Mouse (Mus musculus): ENCODE results near the gene Psmd2. TPM values are rescaled to one million over a fixed set of nuclear protein-coding genes. Genes with fewer than 3 reads are reported as not detected.

Gene Psmd2
- polyA plus RNA-seq, 1 experiment from 2014 or later: 301 TPM

- Histone ChIP-seq H3K36me3 (ENCODE audit: control insufficient read depth, insufficient read depth, low read length) (no peaks in the 10 kb centered on the region), H3K4me3 (ENCODE audit: low read length) (peak within 1 kb of the TSS; percentile 75), H3K4me1 (replicated peaks; ENCODE audit: control insufficient read depth, insufficient read depth, low read length) (peaks cover 23% of the 10 kb centered on the region), H3K4me2 (ENCODE audit: low read depth, low read length) (peak within 1 kb of the TSS; percentile 82), H3K27me3 (ENCODE audit: control insufficient read depth, insufficient read depth, low read depth, low read length) (peaks cover 22% of the 10 kb centered on the region), H3K9me3 (ENCODE audit: control insufficient read depth, low read length) (no peaks in the 10 kb centered on the region), H3K9ac (ENCODE audit: low read length) (peak within 1 kb of the TSS; percentile 65), H3K27ac (ENCODE audit: low read length) (peak within 1 kb of the TSS; percentile 49)
- under 1% methylated on average over 67 of the region's 92 CpGs for WGBS
- peak; percentile 62 for ATAC-seq (ENCODE audit: low read depth)
These were observed 30.1 kb upstream of the Psmd2 start, which contains the start of gene Camk2n2 for GRCm38 (mm10) chr16:20621191-20621990. Gene Camk2n2, minus strand, starts transcription at chr16:20621287.

GRCm38 (mm10) chr16:20621991-20622685 lies 29.3 kb upstream of the Psmd2 start:
- peak overlapping the region; percentile 75 for H3K4me3 ChIP-seq (ENCODE audit: low read length)
- H3K36me3 ChIP-seq (ENCODE audit: control insufficient read depth, insufficient read depth, low read length): no peaks in the 10 kb centered on the region
- peak overlapping the region; percentile 49 for H3K27ac ChIP-seq (ENCODE audit: low read length)
- H3K9ac ChIP-seq (ENCODE audit: low read length): peak overlapping the region; percentile 65
- peaks cover 23% of the 10 kb centered on the region for H3K4me1 ChIP-seq (replicated peaks; ENCODE audit: control insufficient read depth, insufficient read depth, low read length)
- peak; percentile 79 for ATAC-seq (ENCODE audit: low read depth)
- under 1% methylated on average over 35 of the region's 37 CpGs for WGBS
- peak overlapping the region; percentile 82 for H3K4me2 ChIP-seq (ENCODE audit: low read depth, low read length)
- no peaks in the 10 kb centered on the region for H3K9me3 ChIP-seq (ENCODE audit: control insufficient read depth, low read length)
- H3K27me3 ChIP-seq (ENCODE audit: control insufficient read depth, insufficient read depth, low read depth, low read length): peaks cover 22% of the 10 kb centered on the region

- Histone ChIP-seq H3K36me3 (ENCODE audit: control insufficient read depth, insufficient read depth, low read length) (no peaks in the 10 kb centered on the region), H3K9ac (ENCODE audit: low read length) (no peak overlapping the region), H3K4me1 (replicated peaks; ENCODE audit: control insufficient read depth, insufficient read depth, low read length) (peaks cover 23% of the 10 kb centered on the region), H3K4me2 (ENCODE audit: low read depth, low read length) (no peak overlapping the region), H3K27me3 (ENCODE audit: control insufficient read depth, insufficient read depth, low read depth, low read length) (peaks cover 22% of the 10 kb centered on the region), H3K27ac (ENCODE audit: low read length) (no peak overlapping the region), H3K4me3 (ENCODE audit: low read length) (no peak overlapping the region), H3K9me3 (ENCODE audit: control insufficient read depth, low read length) (no peaks in the 10 kb centered on the region)
- WGBS: 35% methylated on average over 2 of the region's 2 CpGs
- ATAC-seq (ENCODE audit: low read depth): no peak
These were observed 28.2 kb upstream of the Psmd2 start for GRCm38 (mm10) chr16:20623211-20623610.

GRCm38 (mm10) chr16:20628871-20629391 lies 22.5 kb upstream of the Psmd2 start:
- ATAC-seq (ENCODE audit: low read depth): no peak
- H3K36me3 ChIP-seq (ENCODE audit: control insufficient read depth, insufficient read depth, low read length): no peaks in the 10 kb centered on the region
- H3K27me3 ChIP-seq (ENCODE audit: control insufficient read depth, insufficient read depth, low read depth, low read length): peaks cover 18% of the 10 kb centered on the region; the same call in 1 of the 2 replicates
- no peak overlapping the region for H3K9ac ChIP-seq (ENCODE audit: low read length)
- H3K27ac ChIP-seq (ENCODE audit: low read length): no peak overlapping the region
- no peaks in the 10 kb centered on the region for H3K9me3 ChIP-seq (ENCODE audit: control insufficient read depth, low read length)
- H3K4me2 ChIP-seq (ENCODE audit: low read depth, low read length): no peak overlapping the region
- no peak overlapping the region for H3K4me3 ChIP-seq (ENCODE audit: low read length)
- 54% methylated on average over 11 of the region's 11 CpGs for WGBS
- H3K4me1 ChIP-seq (replicated peaks; ENCODE audit: control insufficient read depth, insufficient read depth, low read length): no peaks in the 10 kb centered on the region; the same call in 1 of the 2 replicates

GRCm38 (mm10) chr16:20629731-20630634 lies 21.5 kb upstream of the Psmd2 start, which contains the start of gene Ece2:
Gene Ece2, plus strand, starts transcription at chr16:20629828.
- Histone ChIP-seq H3K36me3 (ENCODE audit: control insufficient read depth, insufficient read depth, low read length) (no peaks in the 10 kb centered on the region), H3K4me2 (ENCODE audit: low read depth, low read length) (peak within 1 kb of the TSS; percentile 85), H3K4me3 (ENCODE audit: low read length) (peak within 1 kb of the TSS; percentile 52), H3K4me1 (replicated peaks; ENCODE audit: control insufficient read depth, insufficient read depth, low read length) (no peaks in the 10 kb centered on the region; the same call in 1 of the 2 replicates), H3K9ac (ENCODE audit: low read length) (peak within 1 kb of the TSS; percentile 61), H3K9me3 (ENCODE audit: control insufficient read depth, low read length) (no peaks in the 10 kb centered on the region), H3K27me3 (ENCODE audit: control insufficient read depth, insufficient read depth, low read depth, low read length) (peaks cover 18% of the 10 kb centered on the region; the same call in 1 of the 2 replicates), H3K27ac (ENCODE audit: low read length) (no peak within 1 kb of the TSS)
- 4% methylated on average over 51 of the region's 54 CpGs for WGBS
- ATAC-seq (ENCODE audit: low read depth): peak; percentile 60; the same call in 1 of the 2 replicates

- Histone ChIP-seq H3K36me3 (ENCODE audit: control insufficient read depth, insufficient read depth, low read length) (no peaks in the 10 kb centered on the region), H3K9me3 (ENCODE audit: control insufficient read depth, low read length) (no peaks in the 10 kb centered on the region), H3K27ac (ENCODE audit: low read length) (no peak overlapping the region), H3K4me1 (replicated peaks; ENCODE audit: control insufficient read depth, insufficient read depth, low read length) (no peaks in the 10 kb centered on the region), H3K4me3 (ENCODE audit: low read length) (no peak overlapping the region), H3K4me2 (ENCODE audit: low read depth, low read length) (no peak overlapping the region), H3K27me3 (ENCODE audit: control insufficient read depth, insufficient read depth, low read depth, low read length) (no peaks in the 10 kb centered on the region), H3K9ac (ENCODE audit: low read length) (no peak overlapping the region)
- WGBS: 66% methylated on average over 8 of the region's 8 CpGs
- ATAC-seq (ENCODE audit: low read depth): no peak
These were observed 14.0 kb upstream of the Psmd2 start for GRCm38 (mm10) chr16:20637410-20637809.

- Histone ChIP-seq H3K9ac (ENCODE audit: low read length) (no peak overlapping the region), H3K4me3 (ENCODE audit: low read length) (no peak overlapping the region), H3K27ac (ENCODE audit: low read length) (no peak overlapping the region), H3K4me1 (replicated peaks; ENCODE audit: control insufficient read depth, insufficient read depth, low read length) (no peaks in the 10 kb centered on the region), H3K9me3 (ENCODE audit: control insufficient read depth, low read length) (no peaks in the 10 kb centered on the region), H3K27me3 (ENCODE audit: control insufficient read depth, insufficient read depth, low read depth, low read length) (no peaks in the 10 kb centered on the region), H3K36me3 (ENCODE audit: control insufficient read depth, insufficient read depth, low read length) (no peaks in the 10 kb centered on the region), H3K4me2 (ENCODE audit: low read depth, low read length) (no peak overlapping the region)
- 64% methylated on average over 8 of the region's 8 CpGs for WGBS
- no peak for ATAC-seq (ENCODE audit: low read depth)
These were observed 13.1 kb upstream of the Psmd2 start for GRCm38 (mm10) chr16:20638367-20638766.

GRCm38 (mm10) chr16:20642161-20642560 lies 9.3 kb upstream of the Psmd2 start:
- Histone ChIP-seq H3K4me1 (replicated peaks; ENCODE audit: control insufficient read depth, insufficient read depth, low read length) (no peaks in the 10 kb centered on the region), H3K27ac (ENCODE audit: low read length) (no peak overlapping the region), H3K27me3 (ENCODE audit: control insufficient read depth, insufficient read depth, low read depth, low read length) (no peaks in the 10 kb centered on the region), H3K36me3 (ENCODE audit: control insufficient read depth, insufficient read depth, low read length) (no peaks in the 10 kb centered on the region), H3K9ac (ENCODE audit: low read length) (no peak overlapping the region), H3K4me3 (ENCODE audit: low read length) (no peak overlapping the region), H3K4me2 (ENCODE audit: low read depth, low read length) (no peak overlapping the region), H3K9me3 (ENCODE audit: control insufficient read depth, low read length) (no peaks in the 10 kb centered on the region)
- peak; percentile 36; the same call in 1 of the 2 replicates for ATAC-seq (ENCODE audit: low read depth)
- 3% methylated on average over 8 of the region's 8 CpGs for WGBS
